Mouse (Mus musculus) cerebral cortex, adult 2 months (tissue): Measurements from ENCODE around the gene Cox10.

Experiments
- WGBS: fragments of 180-500 bp; shearing (Covaris S2); methylation state at CpG from one replicate; pipeline ENCODE4 v1.1.7; 2018; 5-methylcytosine and 5-hydroxymethylcytosine counted together

The Cox10 gene

GRCm38 (mm10) chr11:64078956-64079726 is at the start of gene Cox10:
Cox10 (minus strand) TSS chr11:64079468.
- under 1% methylated on average over 45 of the region's 45 CpGs for WGBS

DNA sequence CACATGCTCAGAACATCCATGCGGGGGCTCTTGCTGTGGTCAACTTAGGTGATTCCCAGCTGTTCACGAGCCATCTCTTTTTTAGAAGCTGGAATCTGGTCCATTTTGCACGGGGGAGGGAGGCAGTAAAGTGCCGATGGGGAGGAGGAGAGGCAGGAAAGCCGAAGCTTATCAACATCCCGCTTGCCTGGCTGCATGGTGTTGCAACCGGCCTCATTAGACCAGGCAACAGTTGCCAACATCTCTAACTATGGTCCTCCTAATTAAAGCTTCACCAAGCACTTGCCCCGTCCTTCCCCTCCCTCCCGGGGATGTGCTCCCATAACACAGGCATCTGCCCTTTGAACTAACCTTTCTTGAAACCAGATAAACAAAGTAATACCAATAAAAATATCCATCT is 48.7 kb upstream of the Cox10 start:
- WGBS = 59% methylated on average over 9 of the region's 9 CpGs

GRCm38 (mm10) chr11:64125471-64125870 is 46.2 kb upstream of the Cox10 start:
- WGBS = 79% methylated on average over 2 of the region's 2 CpGs

DNA sequence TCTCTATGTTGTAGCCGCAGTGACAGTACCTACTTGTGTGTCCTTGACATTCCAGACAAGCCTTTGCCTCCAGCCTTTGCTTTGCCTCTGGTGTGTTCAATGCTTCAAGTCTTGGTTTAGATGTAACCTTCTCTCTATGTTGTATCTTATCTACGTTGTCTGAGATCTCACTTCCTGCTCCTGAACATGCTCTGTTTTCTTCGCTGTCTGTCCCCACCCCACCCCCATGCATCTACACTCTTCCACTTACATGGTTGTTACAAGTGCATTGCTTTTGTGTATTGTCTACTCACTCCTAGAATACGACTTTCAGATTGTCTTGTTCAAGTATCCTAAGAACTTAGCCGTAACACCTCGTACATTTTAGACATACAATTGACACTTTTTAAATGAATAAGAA is 43.9 kb upstream of the Cox10 start:
- 91% methylated on average over 6 of the region's 6 CpGs for WGBS

- 92% methylated on average over 4 of the region's 4 CpGs for WGBS
Observed at GRCm38 (mm10) chr11:64116711-64117110, 37.4 kb upstream of the Cox10 start.

DNA sequence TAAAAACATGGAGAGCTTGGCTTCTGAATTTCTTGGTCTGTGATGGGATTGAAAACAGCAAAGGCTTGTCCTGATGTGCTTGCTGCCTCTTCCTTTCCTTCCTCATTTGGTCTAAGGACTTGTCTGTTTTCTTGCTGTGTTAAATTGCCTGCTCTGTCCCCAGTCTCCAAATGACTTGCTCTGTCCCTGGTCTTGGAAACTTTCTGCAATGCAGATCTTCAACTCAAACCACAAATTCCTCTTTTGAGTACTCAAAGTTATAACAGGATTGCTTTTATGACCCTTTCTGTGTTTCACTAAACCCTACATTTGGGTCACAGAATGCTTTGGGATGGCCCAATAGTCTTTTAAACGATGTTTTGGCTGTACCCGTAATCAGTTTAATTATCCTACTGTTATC is 36.6 kb upstream of the Cox10 start:
- WGBS = 85% methylated on average over 2 of the region's 2 CpGs

GRCm38 (mm10) chr11:64115101-64115500 is 35.8 kb upstream of the Cox10 start:
- WGBS = 76% methylated on average over 9 of the region's 9 CpGs

GRCm38 (mm10) chr11:64100060-64100459 is 20.8 kb upstream of the Cox10 start:
- WGBS = 93% methylated on average over 5 of the region's 5 CpGs

- 95% methylated on average over 4 of the region's 4 CpGs for WGBS
Observed at GRCm38 (mm10) chr11:64093058-64093457, 13.8 kb upstream of the Cox10 start.

GRCm38 (mm10) chr11:64091150-64091549 is 11.9 kb upstream of the Cox10 start:
- WGBS = 76% methylated on average over 7 of the region's 7 CpGs

DNA sequence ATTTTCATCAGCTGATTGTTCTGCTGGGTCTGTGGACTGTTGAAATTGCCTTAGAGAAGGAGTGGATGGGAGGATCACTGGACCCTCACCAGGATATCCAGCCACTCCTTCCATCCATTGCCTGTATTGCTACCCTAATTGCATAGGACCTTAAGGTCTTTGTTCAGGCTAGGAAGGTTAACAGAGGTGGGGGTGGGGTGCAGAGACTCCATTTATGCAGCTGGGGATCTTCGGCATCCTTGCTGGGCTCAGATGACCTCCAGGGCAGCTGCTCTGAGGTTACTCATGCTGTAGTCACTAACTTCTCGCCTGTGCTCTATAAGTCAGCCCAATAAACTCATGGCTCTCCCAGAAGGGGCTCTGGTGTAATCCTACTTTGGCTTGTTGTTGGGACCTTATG is 10.4 kb upstream of the Cox10 start:
- WGBS = 68% methylated on average over 2 of the region's 2 CpGs

- WGBS = 85% methylated on average over 5 of the region's 5 CpGs
Observed at GRCm38 (mm10) chr11:64085888-64086287, 6.6 kb upstream of the Cox10 start.

- WGBS = 0% methylated on average over 8 of the region's 8 CpGs
Observed at GRCm38 (mm10) chr11:64079727-64080081, 436 bp upstream of the Cox10 start.

- 98% methylated on average over 4 of the region's 4 CpGs for WGBS
Observed at GRCm38 (mm10) chr11:64076212-64076611, 3.1 kb downstream of the Cox10 start.

GRCm38 (mm10) chr11:64073379-64073778 is 5.9 kb downstream of the Cox10 start:
- WGBS = 74% methylated on average over 4 of the region's 4 CpGs

DNA sequence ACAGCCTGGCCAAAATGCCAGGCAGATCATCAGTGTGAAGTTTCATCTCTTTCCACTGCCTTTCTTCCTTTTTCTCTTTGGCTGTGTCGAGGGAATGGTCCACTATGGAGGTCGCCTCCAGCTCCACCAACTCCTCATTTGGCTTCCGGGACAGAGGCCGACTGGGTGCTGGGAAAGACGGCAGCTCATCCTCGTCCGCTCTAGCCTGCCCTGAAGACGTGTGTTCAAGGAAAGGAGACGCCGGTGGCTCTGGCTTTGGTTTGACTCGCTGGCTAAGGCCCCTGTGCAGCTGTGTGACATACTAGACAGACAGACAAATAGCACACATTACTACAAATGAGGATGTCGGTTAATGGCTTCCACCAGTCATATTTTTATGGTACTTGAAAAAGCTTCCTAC is 7.7 kb downstream of the Cox10 start:
- 94% methylated on average over 12 of the region's 12 CpGs for WGBS

GRCm38 (mm10) chr11:64066001-64066400 is 13.3 kb downstream of the Cox10 start:
- 89% methylated on average over 2 of the region's 2 CpGs for WGBS

DNA sequence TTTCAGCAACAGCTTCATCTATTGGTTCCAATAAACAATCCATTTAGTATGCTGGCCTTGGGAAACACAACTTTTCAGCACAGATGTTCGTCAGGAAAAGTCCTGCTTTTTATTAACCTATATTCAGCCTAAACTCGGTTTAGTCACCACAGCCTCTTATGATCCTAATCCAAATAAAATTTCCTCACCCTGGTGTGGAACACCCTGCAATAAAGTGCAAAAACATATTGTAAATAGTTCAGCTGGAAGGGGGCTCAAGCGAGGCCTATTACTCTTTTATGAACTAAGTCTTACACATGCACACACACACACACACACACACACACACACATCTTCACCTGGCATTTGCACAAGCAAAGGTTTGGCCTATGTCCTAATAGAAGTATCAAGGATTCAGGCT is 16.1 kb downstream of the Cox10 start:
- WGBS = 86% methylated on average over 3 of the region's 3 CpGs

- WGBS = 86% methylated on average over 4 of the region's 4 CpGs
Observed at GRCm38 (mm10) chr11:64062226-64062625, 17.0 kb downstream of the Cox10 start.

- 91% methylated on average over 2 of the region's 2 CpGs for WGBS
Observed at GRCm38 (mm10) chr11:64059305-64059704, 20.0 kb downstream of the Cox10 start.

GRCm38 (mm10) chr11:64058474-64058873 is 20.8 kb downstream of the Cox10 start:
- 55% methylated on average over 3 of the region's 3 CpGs for WGBS

DNA sequence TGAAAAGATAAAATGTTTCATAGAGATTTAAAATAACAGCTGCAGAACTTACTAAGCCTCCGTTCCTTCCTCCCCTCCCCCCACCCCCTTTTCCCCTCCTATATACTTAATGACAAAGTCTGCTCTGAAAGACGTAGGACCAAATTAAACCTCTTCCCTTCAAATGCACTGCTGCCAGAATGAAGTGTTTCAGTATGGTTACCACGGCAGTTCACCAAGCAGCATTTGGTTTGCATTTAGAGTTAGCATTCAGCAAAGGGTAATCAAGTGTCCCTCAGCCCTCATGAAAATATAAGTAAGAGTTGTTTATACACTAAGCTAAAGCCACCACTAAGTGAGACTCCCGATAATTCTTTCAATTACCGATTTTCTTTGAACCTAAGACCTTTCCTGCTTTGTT is 25.9 kb downstream of the Cox10 start:
- WGBS = 85% methylated on average over 5 of the region's 5 CpGs

DNA sequence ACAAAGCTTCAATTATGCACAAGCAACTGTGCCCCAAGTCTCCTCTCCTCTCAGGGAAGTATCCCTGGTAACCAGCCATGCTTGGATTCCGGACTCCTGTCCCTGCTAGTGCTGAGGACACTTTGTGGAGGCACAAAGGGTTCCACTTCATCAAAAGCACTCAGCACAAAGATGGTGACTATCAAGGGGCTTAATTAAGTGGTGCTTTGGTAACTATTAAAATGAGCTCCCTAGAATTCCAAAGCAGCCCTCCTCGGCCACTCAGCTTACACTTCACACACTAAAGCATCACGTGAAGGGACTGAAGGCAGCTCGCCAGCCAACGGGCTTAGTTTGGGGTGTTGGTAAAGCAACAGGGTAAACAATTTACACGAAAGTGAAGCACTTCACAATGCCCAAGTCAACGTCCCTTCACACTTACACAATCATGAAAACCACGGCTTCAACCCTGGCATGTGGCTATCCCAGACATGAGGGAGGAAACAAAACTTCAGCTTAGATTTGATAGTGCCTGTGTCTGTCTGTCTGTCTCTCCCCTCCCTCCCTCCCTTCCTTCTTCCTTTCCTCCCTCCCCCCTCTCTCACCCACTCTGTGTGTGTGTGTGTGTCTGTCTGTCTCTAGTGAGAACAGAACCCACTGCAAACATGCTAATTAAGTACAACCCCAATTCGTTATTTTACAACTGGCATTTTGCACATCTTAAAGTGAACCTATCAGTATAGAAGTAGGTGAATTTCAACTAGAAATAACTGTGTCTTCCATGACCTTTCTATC is 27.9 kb downstream of the Cox10 start:
- WGBS = 60% methylated on average over 9 of the region's 9 CpGs
